Mouse (Mus musculus): ENCODE data around the gene Dusp9. TPM values are rescaled to one million over a fixed set of nuclear protein-coding genes. Genes with fewer than 3 reads are reported as not detected.

Dusp9 gene
- 0.23 and 1.1 TPM in 2 replicates for polyA plus RNA-seq (2012; rRNA removed)

DNA sequence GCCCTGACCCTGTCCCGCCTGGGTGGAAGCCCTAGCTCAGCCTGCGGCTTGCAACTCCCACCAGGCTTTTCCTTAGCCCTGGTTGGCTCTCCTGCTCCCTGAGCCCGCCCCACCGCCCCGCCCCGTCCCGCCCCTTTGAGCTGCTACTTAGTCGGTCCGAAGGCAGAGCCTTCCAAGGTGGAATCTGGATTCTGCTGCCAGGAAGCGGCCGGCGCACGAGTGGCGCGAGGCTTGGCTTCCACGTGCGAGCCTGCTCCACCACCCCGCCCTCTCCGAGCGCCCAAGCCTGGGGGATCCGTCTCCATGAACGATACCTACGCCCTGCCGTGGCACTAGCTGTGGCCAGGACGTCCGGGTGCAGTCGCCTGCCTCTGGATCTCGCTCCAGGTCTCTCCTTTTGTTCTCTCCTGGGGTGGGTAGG, at the start of gene Dusp9:
TSS of gene Dusp9 (plus strand) at position 165 of the 421 bp plus-strand sequence.
- 23% methylated on average over 28 of the region's 28 CpGs for WGBS

DNA sequence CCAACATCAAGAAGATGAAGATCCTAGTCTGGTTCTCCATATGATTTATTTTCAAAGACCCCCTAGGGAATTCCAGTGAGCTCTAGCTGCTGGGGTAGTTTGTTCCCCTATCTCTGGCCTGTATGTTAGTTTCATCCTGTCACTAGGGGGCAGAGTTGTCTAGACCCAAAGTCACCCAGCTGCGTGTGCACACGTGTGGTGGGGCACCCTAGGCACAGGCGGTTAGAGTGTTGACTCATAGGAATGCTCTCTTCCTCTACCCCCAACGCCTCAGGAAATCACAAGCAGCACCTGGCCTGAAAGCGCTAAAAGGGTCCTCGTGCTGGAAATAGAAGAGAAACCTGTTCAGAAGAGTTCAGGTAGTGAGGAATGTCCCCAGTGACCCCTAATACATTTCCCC, 46.0 kb upstream of the Dusp9 start:
- Histone ChIP-seq H3K27ac (ENCODE audit: insufficient read depth, low read depth, low read length) (no peak overlapping the region), H3K36me3 (ENCODE audit: control insufficient read depth, insufficient read depth, low read length) (no peaks in the 10 kb centered on the region), H3K4me3 (ENCODE audit: low read depth, low read length) (no peak overlapping the region), H3K27me3 (ENCODE audit: control insufficient read depth, insufficient read depth, low read length) (no peaks in the 10 kb centered on the region), H3K4me1 (ENCODE audit: control insufficient read depth, insufficient read depth, insufficient read length, low read length) (peaks cover 9% of the 10 kb centered on the region; the same call in 1 of the 2 replicates)
- TF ChIP-seq POLR2A (IDR thresholded peaks at IDR 0.05; ENCODE audit: low read depth, low read length) (no peak), CTCF (IDR thresholded peaks at IDR 0.05; ENCODE audit: extremely low read depth, insufficient read length, insufficient replicate concordance, low read depth, low read length) (peak; percentile 50; the same call in 1 of the 2 replicates)
- WGBS: 15% methylated on average over 6 of the region's 6 CpGs

More for the DNA sequence above, at the start of gene Dusp9:
- Histone ChIP-seq H3K4me1 (ENCODE audit: control insufficient read depth, insufficient read depth, insufficient read length, low read length) (peaks cover 4% of the 10 kb centered on the region), H3K4me3 (ENCODE audit: low read depth, low read length) (peak within 1 kb of the TSS; percentile 66), H3K36me3 (ENCODE audit: control insufficient read depth, insufficient read depth, low read length) (no peaks in the 10 kb centered on the region), H3K27me3 (ENCODE audit: control insufficient read depth, insufficient read depth, low read length) (peaks cover 31% of the 10 kb centered on the region), H3K27ac (ENCODE audit: insufficient read depth, low read depth, low read length) (no peak within 1 kb of the TSS)
- TF ChIP-seq POLR2A (IDR thresholded peaks at IDR 0.05; ENCODE audit: low read depth, low read length): no peak
- TF ChIP-seq CTCF (IDR thresholded peaks at IDR 0.05; ENCODE audit: extremely low read depth, insufficient read length, insufficient replicate concordance, low read depth, low read length): no peak

DNA sequence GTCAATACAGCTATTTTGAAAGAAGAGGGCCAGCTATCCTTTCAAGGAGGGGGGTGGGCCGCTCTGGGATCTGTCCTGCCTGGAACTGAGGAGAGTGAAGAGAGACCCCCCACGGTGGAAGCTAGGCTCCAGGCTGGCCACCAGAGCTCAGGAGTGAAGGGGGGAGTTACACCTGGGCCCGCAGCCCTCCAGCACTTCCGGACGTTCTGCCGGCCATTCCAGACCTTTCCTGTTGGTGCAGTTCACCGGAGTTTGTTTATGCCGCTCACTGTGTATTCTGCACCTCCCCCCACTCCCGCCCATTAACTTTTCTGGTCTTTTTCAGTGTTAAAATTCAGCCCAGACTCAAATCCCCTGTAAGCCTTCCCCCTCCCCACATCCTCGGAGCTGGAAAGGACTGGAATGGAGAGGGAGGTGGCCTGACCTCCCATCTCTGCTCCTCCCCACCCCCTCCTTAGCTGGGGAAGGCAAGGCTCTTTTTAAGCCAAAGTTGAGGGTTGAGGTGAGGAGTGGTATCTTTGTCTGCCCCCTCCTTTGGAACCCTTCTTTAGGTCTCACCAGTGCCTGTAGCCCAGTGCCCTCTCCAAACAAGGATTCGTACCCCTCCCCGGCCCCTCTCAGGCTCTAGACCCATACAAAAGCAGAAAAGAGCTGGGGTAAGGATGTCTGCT, 44.6 kb upstream of the Dusp9 start:
- no peak for TF ChIP-seq POLR2A (IDR thresholded peaks at IDR 0.05; ENCODE audit: low read depth, low read length)
- no peak for TF ChIP-seq CTCF (IDR thresholded peaks at IDR 0.05; ENCODE audit: extremely low read depth, insufficient read length, insufficient replicate concordance, low read depth, low read length)
- Histone ChIP-seq H3K27ac (ENCODE audit: insufficient read depth, low read depth, low read length) (peak overlapping the region; percentile 77; the same call in 1 of the 2 replicates), H3K36me3 (ENCODE audit: control insufficient read depth, insufficient read depth, low read length) (no peaks in the 10 kb centered on the region), H3K27me3 (ENCODE audit: control insufficient read depth, insufficient read depth, low read length) (no peaks in the 10 kb centered on the region), H3K4me3 (ENCODE audit: low read depth, low read length) (no peak overlapping the region), H3K4me1 (ENCODE audit: control insufficient read depth, insufficient read depth, insufficient read length, low read length) (peaks cover 9% of the 10 kb centered on the region; the same call in 1 of the 2 replicates)
- 73% methylated on average over 12 of the region's 12 CpGs for WGBS

DNA sequence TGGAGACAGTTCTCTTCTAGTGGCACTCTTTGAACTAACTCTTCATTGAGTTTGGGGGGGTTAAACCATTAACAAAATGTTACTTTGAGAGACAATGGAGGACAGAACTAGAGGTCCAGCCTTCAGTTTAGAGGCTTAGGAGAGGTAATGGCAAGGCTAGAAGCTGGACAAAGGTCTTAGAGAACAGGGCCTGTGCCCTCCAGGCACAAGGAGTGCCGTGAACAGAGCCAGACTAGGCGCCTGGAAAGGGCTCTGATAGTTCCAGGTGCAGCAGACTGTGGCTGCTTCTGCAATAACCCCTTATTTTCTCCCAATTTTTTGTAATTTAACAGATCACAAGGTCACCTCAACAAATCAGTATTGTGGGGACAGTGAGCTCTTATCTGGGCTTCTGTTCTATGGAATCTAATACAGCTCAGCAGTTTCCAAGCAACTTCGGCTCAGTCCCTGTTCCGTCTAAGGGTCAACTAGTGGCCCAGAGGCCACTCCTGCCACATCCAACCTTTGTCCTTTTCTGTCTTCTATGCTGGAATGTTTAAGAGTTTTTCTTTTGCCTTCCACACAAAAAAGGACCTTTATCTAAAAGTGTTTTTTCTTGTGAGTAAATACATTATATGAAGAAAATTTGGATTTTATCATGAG, 43.8 kb upstream of the Dusp9 start:
- H3K4me1 ChIP-seq (ENCODE audit: control insufficient read depth, insufficient read depth, insufficient read length, low read length): peaks cover 9% of the 10 kb centered on the region; the same call in 1 of the 2 replicates
- no peaks in the 10 kb centered on the region for H3K27me3 ChIP-seq (ENCODE audit: control insufficient read depth, insufficient read depth, low read length)
- TF ChIP-seq POLR2A (IDR thresholded peaks at IDR 0.05; ENCODE audit: low read depth, low read length) (no peak), CTCF (IDR thresholded peaks at IDR 0.05; ENCODE audit: extremely low read depth, insufficient read length, insufficient replicate concordance, low read depth, low read length) (no peak)
- H3K4me3 ChIP-seq (ENCODE audit: low read depth, low read length): no peak overlapping the region
- H3K36me3 ChIP-seq (ENCODE audit: control insufficient read depth, insufficient read depth, low read length): no peaks in the 10 kb centered on the region
- peak overlapping the region; percentile 77; the same call in 1 of the 2 replicates for H3K27ac ChIP-seq (ENCODE audit: insufficient read depth, low read depth, low read length)
- 59% methylated on average over 4 of the region's 4 CpGs for WGBS

DNA sequence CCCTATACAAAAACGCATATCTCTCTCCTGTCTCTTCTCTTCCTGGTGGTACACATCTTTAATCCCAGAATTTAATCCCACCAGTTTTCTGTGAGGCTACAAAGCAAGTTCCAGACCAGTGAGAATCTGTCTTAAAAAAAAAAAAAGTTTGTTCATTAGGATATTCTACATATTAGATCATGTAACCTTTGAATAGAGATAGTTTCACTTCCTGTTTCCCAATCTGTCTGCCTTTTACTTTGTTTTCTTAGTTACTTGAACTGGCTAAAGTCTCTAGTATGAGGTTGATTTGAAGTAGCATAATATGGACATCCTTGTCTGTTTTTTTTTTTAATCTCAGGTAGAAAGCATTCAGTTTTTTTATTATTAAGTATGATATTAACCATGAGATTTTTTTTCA, 37.8 kb upstream of the Dusp9 start:
- no peak for TF ChIP-seq POLR2A (IDR thresholded peaks at IDR 0.05; ENCODE audit: low read depth, low read length)
- no peak for TF ChIP-seq CTCF (IDR thresholded peaks at IDR 0.05; ENCODE audit: extremely low read depth, insufficient read length, insufficient replicate concordance, low read depth, low read length)
- Histone ChIP-seq H3K4me1 (ENCODE audit: control insufficient read depth, insufficient read depth, insufficient read length, low read length) (no peaks in the 10 kb centered on the region), H3K27me3 (ENCODE audit: control insufficient read depth, insufficient read depth, low read length) (no peaks in the 10 kb centered on the region), H3K4me3 (ENCODE audit: low read depth, low read length) (no peak overlapping the region), H3K27ac (ENCODE audit: insufficient read depth, low read depth, low read length) (no peak overlapping the region), H3K36me3 (ENCODE audit: control insufficient read depth, insufficient read depth, low read length) (no peaks in the 10 kb centered on the region)
- WGBS: 88% methylated on average over 1 of the region's 1 CpGs

DNA sequence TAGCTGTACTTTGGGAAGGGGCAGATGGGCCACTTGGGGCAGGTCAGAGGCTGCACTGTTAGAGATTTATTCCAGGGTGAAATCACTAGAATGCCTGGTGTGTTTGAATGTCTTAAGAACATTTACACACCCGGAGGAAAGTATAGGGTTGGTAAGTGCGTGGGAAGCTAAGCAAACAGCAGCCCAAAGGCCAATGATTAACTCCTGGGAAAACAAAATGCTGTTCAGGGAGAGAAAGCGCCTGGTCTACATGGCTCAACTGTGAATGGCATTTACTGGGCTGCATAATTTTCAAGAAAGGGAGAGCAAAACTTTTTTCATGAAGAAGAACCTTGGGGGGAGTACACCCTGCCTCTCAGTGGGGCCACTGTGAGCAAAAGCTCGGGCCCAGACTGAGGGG, 25.6 kb upstream of the Dusp9 start:
- H3K27ac ChIP-seq (ENCODE audit: insufficient read depth, low read depth, low read length): no peak overlapping the region
- TF ChIP-seq POLR2A (IDR thresholded peaks at IDR 0.05; ENCODE audit: low read depth, low read length): no peak
- TF ChIP-seq CTCF (IDR thresholded peaks at IDR 0.05; ENCODE audit: extremely low read depth, insufficient read length, insufficient replicate concordance, low read depth, low read length): no peak
- no peak overlapping the region for H3K4me3 ChIP-seq (ENCODE audit: low read depth, low read length)
- 33% methylated on average over 4 of the region's 4 CpGs for WGBS
- H3K27me3 ChIP-seq (ENCODE audit: control insufficient read depth, insufficient read depth, low read length): no peaks in the 10 kb centered on the region
- no peaks in the 10 kb centered on the region for H3K36me3 ChIP-seq (ENCODE audit: control insufficient read depth, insufficient read depth, low read length)
- H3K4me1 ChIP-seq (ENCODE audit: control insufficient read depth, insufficient read depth, insufficient read length, low read length): no peaks in the 10 kb centered on the region

DNA sequence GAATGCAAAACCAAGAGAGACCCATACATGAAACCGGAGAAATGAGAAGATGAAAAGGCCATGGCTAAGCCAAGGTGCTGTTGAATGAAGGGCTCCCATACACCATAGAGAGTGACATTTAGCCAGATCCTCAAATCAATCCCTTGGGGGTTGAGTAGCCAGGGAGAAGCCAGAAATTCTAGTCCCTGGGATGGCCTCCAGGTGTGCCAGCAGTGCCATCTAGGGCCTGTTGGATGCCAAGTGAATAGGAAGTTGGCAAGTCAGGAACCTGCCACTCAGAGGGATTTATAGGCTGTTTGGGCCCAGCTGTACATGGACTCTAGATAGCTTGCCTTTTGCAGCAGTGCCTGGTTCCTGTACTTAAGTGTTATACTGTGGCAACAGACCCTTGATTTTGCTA, 23.3 kb upstream of the Dusp9 start:
- TF ChIP-seq POLR2A (IDR thresholded peaks at IDR 0.05; ENCODE audit: low read depth, low read length) (no peak), CTCF (IDR thresholded peaks at IDR 0.05; ENCODE audit: extremely low read depth, insufficient read length, insufficient replicate concordance, low read depth, low read length) (no peak)
- no peak overlapping the region for H3K27ac ChIP-seq (ENCODE audit: insufficient read depth, low read depth, low read length)
- H3K36me3 ChIP-seq (ENCODE audit: control insufficient read depth, insufficient read depth, low read length): no peaks in the 10 kb centered on the region
- 96% methylated on average over 1 of the region's 1 CpGs for WGBS
- no peaks in the 10 kb centered on the region for H3K27me3 ChIP-seq (ENCODE audit: control insufficient read depth, insufficient read depth, low read length)
- no peak overlapping the region for H3K4me3 ChIP-seq (ENCODE audit: low read depth, low read length)
- H3K4me1 ChIP-seq (ENCODE audit: control insufficient read depth, insufficient read depth, insufficient read length, low read length): no peaks in the 10 kb centered on the region
